Mouse (Mus musculus): ENCODE measurements at regions not wholly inside any gene's neighbourhood (a gene's known extent, or its start where the extent isn't known, plus 50 kb on each side); places are given as distances from the start of the nearest gene placed in this dataset.

DNA sequence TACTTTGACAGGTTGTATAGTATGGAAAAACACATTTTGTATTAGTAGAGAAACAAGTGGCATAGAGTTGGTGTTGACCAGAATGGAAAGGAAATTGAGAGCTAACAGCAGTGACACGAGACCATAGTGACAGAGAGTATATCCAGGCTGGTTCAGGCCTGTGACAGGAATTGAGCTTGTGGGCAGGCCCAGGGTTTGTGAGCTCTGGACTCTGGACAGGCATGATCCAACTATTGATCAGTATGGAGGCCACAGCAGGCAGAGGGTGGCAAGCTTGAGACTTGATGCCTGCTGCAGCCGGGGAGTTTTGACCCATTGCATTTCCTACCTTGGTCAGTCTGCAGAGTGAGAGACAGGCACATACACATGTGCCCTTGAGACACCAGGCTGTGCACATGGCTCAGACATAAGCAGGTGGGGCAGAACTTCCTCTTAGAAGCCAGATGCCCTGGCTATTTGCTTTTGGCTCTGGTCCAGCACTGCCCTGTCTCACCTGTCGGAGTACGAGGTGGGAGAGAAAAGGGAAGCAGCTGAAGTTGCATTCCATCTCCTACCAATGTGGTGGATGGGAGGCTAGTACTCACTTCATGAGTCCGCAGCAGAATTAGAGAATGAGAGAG lies 1006.2 kb upstream of the Cdh20 start:
- H3K9me3 ChIP-seq (replicated peaks), result no peaks in the 10 kb centered on the region
- H3K27me3 ChIP-seq, result no peaks in the 10 kb centered on the region
- no peak overlapping the region for H3K27ac ChIP-seq
- H3K9ac ChIP-seq, result no peak overlapping the region
- H3K36me3 ChIP-seq, result no peaks in the 10 kb centered on the region
- no peak overlapping the region for H3K4me3 ChIP-seq
- H3K4me1 ChIP-seq, result no peaks in the 10 kb centered on the region
- no peak overlapping the region for H3K4me2 ChIP-seq (replicated peaks)
- 86% methylated on average over 5 of the region's 5 CpGs for WGBS
- no peak for ATAC-seq (ENCODE audit: low FRiP score)

DNA sequence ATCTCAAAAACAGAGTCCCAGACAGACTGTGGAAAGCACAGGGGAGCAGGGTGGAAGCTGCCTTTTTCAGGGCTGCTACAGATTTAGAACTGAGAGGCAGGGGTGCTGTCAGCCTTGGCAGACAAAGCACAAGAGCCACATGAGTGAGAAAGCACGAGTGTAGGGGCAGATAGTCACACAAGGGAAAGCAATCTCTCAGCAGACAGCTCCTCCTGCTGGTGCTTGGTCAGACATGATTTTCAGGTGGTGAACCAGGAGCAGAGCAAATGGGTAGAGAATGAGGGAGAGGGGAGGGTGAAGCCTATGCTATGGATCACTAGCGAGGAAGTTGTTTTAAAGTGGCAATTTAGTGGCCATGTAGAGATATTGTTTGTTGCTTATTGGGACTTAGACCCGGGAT lies 1005.6 kb upstream of the Cdh20 start:
- H3K9ac ChIP-seq, result no peak overlapping the region
- H3K27me3 ChIP-seq, result no peaks in the 10 kb centered on the region
- H3K4me2 ChIP-seq (replicated peaks), result no peak overlapping the region
- WGBS, result 47% methylated on average over 3 of the region's 3 CpGs
- H3K4me3 ChIP-seq, result no peak overlapping the region
- ATAC-seq (ENCODE audit: low FRiP score), result 0 out of 2 replicates have a peak, but pooled peaks have one; percentile 13
- H3K27ac ChIP-seq, result no peak overlapping the region
- no peaks in the 10 kb centered on the region for H3K9me3 ChIP-seq (replicated peaks)
- no peaks in the 10 kb centered on the region for H3K4me1 ChIP-seq
- no peaks in the 10 kb centered on the region for H3K36me3 ChIP-seq

DNA sequence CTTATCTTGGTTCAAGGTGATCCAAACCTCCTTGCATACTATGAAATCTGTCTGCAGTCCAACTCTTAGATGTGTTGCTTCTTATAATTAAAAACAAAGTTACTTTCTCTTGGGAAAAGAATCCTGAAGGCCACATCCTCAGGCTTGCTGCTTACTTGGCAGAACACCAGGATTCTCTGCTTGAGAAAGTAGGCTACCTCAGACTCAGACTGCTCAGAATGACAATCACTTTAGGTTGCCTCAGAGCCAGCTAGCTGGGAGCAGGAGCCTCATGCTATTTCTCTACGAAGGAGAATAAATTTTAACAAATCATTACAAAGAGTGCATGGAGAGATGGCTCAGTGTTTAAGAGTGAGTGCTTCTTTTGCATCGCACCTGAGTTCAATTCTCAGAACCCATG lies 1001.0 kb upstream of the Cdh20 start:
- no peak for ATAC-seq (ENCODE audit: low FRiP score)
- Histone ChIP-seq H3K4me2 (replicated peaks) (no peak overlapping the region), H3K9me3 (replicated peaks) (no peaks in the 10 kb centered on the region), H3K36me3 (no peaks in the 10 kb centered on the region), H3K4me1 (no peaks in the 10 kb centered on the region), H3K27ac (no peak overlapping the region), H3K27me3 (no peaks in the 10 kb centered on the region), H3K9ac (no peak overlapping the region), H3K4me3 (no peak overlapping the region)
- 75% methylated on average over 2 of the region's 2 CpGs for WGBS

DNA sequence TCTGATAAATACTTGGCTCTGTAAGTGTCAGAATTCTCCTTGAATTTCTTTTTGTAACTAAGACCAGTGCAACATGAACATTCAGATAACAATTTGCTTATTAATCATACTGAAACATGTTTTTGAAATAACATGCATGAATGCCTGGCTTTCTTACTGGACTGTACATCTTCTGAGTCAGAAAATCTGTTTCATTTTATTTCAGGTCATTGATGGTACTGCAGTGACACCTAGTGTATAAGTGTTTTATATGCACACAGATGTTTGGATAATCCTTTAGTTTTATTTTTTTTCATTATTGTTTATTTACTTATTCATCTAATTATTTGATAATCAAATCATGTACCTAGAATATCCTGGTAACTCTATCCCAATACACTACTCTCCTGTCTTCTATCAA lies 983.6 kb upstream of the Cdh20 start:
- no peak overlapping the region for H3K9ac ChIP-seq
- no peaks in the 10 kb centered on the region for H3K36me3 ChIP-seq
- no peak overlapping the region for H3K4me2 ChIP-seq (replicated peaks)
- H3K27me3 ChIP-seq, result no peaks in the 10 kb centered on the region
- no peaks in the 10 kb centered on the region for H3K9me3 ChIP-seq (replicated peaks)
- H3K27ac ChIP-seq, result no peak overlapping the region
- H3K4me1 ChIP-seq, result no peaks in the 10 kb centered on the region
- 0 out of 2 replicates have a peak, but pooled peaks have one; percentile 38 for ATAC-seq (ENCODE audit: low FRiP score)
- no peak overlapping the region for H3K4me3 ChIP-seq

DNA sequence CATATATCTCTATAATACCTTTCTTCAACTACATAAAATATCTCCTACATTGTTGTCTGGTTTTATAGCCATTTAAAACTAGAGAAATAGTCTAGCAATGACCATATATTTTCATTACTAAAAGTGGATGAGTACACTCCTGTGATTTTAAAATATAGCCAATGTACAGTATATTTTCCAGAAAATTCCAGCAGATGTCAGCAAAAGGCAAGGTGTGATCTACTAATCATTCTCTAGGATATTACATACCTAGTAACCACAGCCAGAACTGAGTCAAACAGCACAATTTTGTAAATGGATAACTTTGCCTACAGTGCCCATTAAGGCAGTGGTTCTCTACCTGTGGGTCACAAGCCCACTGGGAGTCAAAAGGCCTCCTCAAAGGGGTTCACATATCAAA lies 972.0 kb upstream of the Cdh20 start:
- H3K9me3 ChIP-seq (replicated peaks), result no peaks in the 10 kb centered on the region
- no peak for ATAC-seq (ENCODE audit: low FRiP score)
- H3K9ac ChIP-seq, result no peak overlapping the region
- no peak overlapping the region for H3K27ac ChIP-seq
- no peak overlapping the region for H3K4me2 ChIP-seq (replicated peaks)
- H3K36me3 ChIP-seq, result no peaks in the 10 kb centered on the region
- no peaks in the 10 kb centered on the region for H3K4me1 ChIP-seq
- no peaks in the 10 kb centered on the region for H3K27me3 ChIP-seq
- no peak overlapping the region for H3K4me3 ChIP-seq

DNA sequence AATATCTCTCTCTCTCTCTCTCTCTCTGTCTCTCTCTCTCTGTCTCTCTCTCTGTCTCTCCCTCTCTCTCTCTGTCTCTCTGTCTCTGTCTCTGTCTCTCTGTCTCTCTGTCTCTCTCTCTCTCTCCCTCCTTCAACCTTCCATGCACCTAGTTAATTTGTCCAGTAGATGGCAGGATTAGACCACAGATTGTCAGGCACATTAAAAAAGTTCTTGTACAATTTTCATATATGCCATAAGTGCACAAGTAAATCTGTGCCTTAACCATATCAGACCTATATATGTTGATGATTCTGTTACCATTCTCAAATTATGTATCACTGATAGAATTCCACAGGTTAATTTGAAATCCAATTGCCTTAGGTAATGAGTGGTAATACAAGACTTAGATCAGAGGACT lies 969.0 kb upstream of the Cdh20 start:
- Histone ChIP-seq H3K4me1 (no peaks in the 10 kb centered on the region), H3K27ac (no peak overlapping the region), H3K4me2 (replicated peaks) (no peak overlapping the region), H3K36me3 (no peaks in the 10 kb centered on the region), H3K9me3 (replicated peaks) (no peaks in the 10 kb centered on the region), H3K4me3 (no peak overlapping the region), H3K9ac (no peak overlapping the region), H3K27me3 (no peaks in the 10 kb centered on the region)
- no peak for ATAC-seq (ENCODE audit: low FRiP score)

DNA sequence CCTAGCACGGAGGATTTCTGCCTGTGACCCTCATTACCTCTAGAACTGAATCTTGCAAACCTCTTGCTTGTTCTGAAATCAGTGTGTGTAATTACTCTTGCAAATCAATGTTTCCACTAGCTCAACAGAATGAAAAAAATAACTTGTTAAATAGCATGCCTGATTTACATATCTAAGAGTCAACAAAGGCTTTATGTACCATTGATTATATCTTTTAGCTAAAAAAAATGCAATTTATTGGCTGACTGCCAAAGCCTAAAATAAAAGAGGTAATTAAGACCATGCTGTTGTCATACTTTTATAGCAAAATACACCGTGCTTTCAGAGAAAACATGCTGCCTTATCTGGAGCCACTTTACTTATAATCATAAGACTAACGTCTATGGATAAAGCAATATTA lies 950.4 kb upstream of the Cdh20 start:
- no peak for ATAC-seq (ENCODE audit: low FRiP score)
- Histone ChIP-seq H3K4me1 (no peaks in the 10 kb centered on the region), H3K36me3 (no peaks in the 10 kb centered on the region), H3K9ac (no peak overlapping the region), H3K4me3 (no peak overlapping the region), H3K27ac (no peak overlapping the region), H3K27me3 (no peaks in the 10 kb centered on the region), H3K9me3 (replicated peaks) (no peaks in the 10 kb centered on the region), H3K4me2 (replicated peaks) (no peak overlapping the region)
- 65% methylated on average over 3 of the region's 3 CpGs for WGBS
